Mouse (Mus musculus): ENCODE results near the gene Stard8. TPM values are rescaled to one million over a fixed set of nuclear protein-coding genes. Genes with fewer than 3 reads are reported as not detected.

The Stard8 gene
- polyA plus RNA-seq, 1 experiment from 2014 or later: 7.5 TPM

GRCm38 (mm10) chrX:99054512-99054911 is 51.5 kb downstream of the Stard8 start:
- Histone ChIP-seq H3K27me3 (replicated peaks; ENCODE audit: control insufficient read depth, insufficient read depth, low read length) (0 out of 2 replicates have a peak, but pooled peaks cover 6% of the 10 kb centered on the region), H3K36me3 (ENCODE audit: control insufficient read depth, insufficient read depth, low read length) (no peaks in the 10 kb centered on the region), H3K4me1 (ENCODE audit: control insufficient read depth, insufficient read depth, low read length) (no peaks in the 10 kb centered on the region), H3K4me2 (ENCODE audit: low read depth, low read length) (no peak overlapping the region), H3K9me3 (ENCODE audit: control insufficient read depth, low read length) (no peaks in the 10 kb centered on the region), H3K4me3 (ENCODE audit: low read length) (no peak overlapping the region), H3K9ac (ENCODE audit: low read depth, low read length) (no peak overlapping the region), H3K27ac (ENCODE audit: low read length) (no peak overlapping the region)
- WGBS: 71% methylated on average over 7 of the region's 7 CpGs
- ATAC-seq: no peak

GRCm38 (mm10) chrX:99057772-99058440 is 54.9 kb downstream of the Stard8 start:
- Histone ChIP-seq H3K27me3 (replicated peaks; ENCODE audit: control insufficient read depth, insufficient read depth, low read length) (0 out of 2 replicates have a peak, but pooled peaks cover 10% of the 10 kb centered on the region), H3K4me2 (ENCODE audit: low read depth, low read length) (no peak overlapping the region), H3K36me3 (ENCODE audit: control insufficient read depth, insufficient read depth, low read length) (no peaks in the 10 kb centered on the region), H3K4me1 (ENCODE audit: control insufficient read depth, insufficient read depth, low read length) (no peaks in the 10 kb centered on the region), H3K27ac (ENCODE audit: low read length) (no peak overlapping the region), H3K4me3 (ENCODE audit: low read length) (no peak overlapping the region), H3K9me3 (ENCODE audit: control insufficient read depth, low read length) (no peaks in the 10 kb centered on the region), H3K9ac (ENCODE audit: low read depth, low read length) (no peak overlapping the region)
- 0 out of 2 replicates have a peak, but pooled peaks have one; percentile 40 for ATAC-seq
- WGBS: 61% methylated on average over 6 of the region's 6 CpGs

GRCm38 (mm10) chrX:99059119-99059518 is 56.1 kb downstream of the Stard8 start:
- no peaks in the 10 kb centered on the region for H3K4me1 ChIP-seq (ENCODE audit: control insufficient read depth, insufficient read depth, low read length)
- no peak overlapping the region for H3K4me2 ChIP-seq (ENCODE audit: low read depth, low read length)
- no peak overlapping the region for H3K27ac ChIP-seq (ENCODE audit: low read length)
- H3K36me3 ChIP-seq (ENCODE audit: control insufficient read depth, insufficient read depth, low read length): no peaks in the 10 kb centered on the region
- no peak for ATAC-seq
- 33% methylated on average over 4 of the region's 4 CpGs for WGBS
- no peak overlapping the region for H3K9ac ChIP-seq (ENCODE audit: low read depth, low read length)
- 0 out of 2 replicates have a peak, but pooled peaks cover 10% of the 10 kb centered on the region for H3K27me3 ChIP-seq (replicated peaks; ENCODE audit: control insufficient read depth, insufficient read depth, low read length)
- H3K4me3 ChIP-seq (ENCODE audit: low read length): no peak overlapping the region
- no peaks in the 10 kb centered on the region for H3K9me3 ChIP-seq (ENCODE audit: control insufficient read depth, low read length)

- WGBS: 89% methylated on average over 9 of the region's 9 CpGs
These were observed 62.5 kb downstream of the Stard8 start for GRCm38 (mm10) chrX:99065582-99065981.

GRCm38 (mm10) chrX:99066550-99066949 is 63.5 kb downstream of the Stard8 start:
- H3K27ac ChIP-seq (ENCODE audit: low read length): no peak overlapping the region
- 84% methylated on average over 9 of the region's 9 CpGs for WGBS
- no peaks in the 10 kb centered on the region for H3K4me1 ChIP-seq (ENCODE audit: control insufficient read depth, insufficient read depth, low read length)
- no peaks in the 10 kb centered on the region for H3K36me3 ChIP-seq (ENCODE audit: control insufficient read depth, insufficient read depth, low read length)
- no peak overlapping the region for H3K9ac ChIP-seq (ENCODE audit: low read depth, low read length)
- ATAC-seq: no peak
- no peak overlapping the region for H3K4me2 ChIP-seq (ENCODE audit: low read depth, low read length)
- no peaks in the 10 kb centered on the region for H3K27me3 ChIP-seq (replicated peaks; ENCODE audit: control insufficient read depth, insufficient read depth, low read length)
- H3K9me3 ChIP-seq (ENCODE audit: control insufficient read depth, low read length): no peaks in the 10 kb centered on the region
- no peak overlapping the region for H3K4me3 ChIP-seq (ENCODE audit: low read length)

More at GRCm38 (mm10) chrX:99065582-99065981, 62.5 kb downstream of the Stard8 start:
- no peak overlapping the region for H3K27ac ChIP-seq (ENCODE audit: low read length)
- H3K27me3 ChIP-seq (replicated peaks; ENCODE audit: control insufficient read depth, insufficient read depth, low read length): 0 out of 2 replicates have a peak, but pooled peaks cover 1% of the 10 kb centered on the region
- no peaks in the 10 kb centered on the region for H3K36me3 ChIP-seq (ENCODE audit: control insufficient read depth, insufficient read depth, low read length)
- no peak overlapping the region for H3K9ac ChIP-seq (ENCODE audit: low read depth, low read length)
- no peaks in the 10 kb centered on the region for H3K9me3 ChIP-seq (ENCODE audit: control insufficient read depth, low read length)
- no peaks in the 10 kb centered on the region for H3K4me1 ChIP-seq (ENCODE audit: control insufficient read depth, insufficient read depth, low read length)
- no peak overlapping the region for H3K4me3 ChIP-seq (ENCODE audit: low read length)
- H3K4me2 ChIP-seq (ENCODE audit: low read depth, low read length): no peak overlapping the region
- no peak for ATAC-seq

- no peaks in the 10 kb centered on the region for H3K4me1 ChIP-seq (ENCODE audit: control insufficient read depth, insufficient read depth, low read length)
- H3K27ac ChIP-seq (ENCODE audit: low read length): no peak overlapping the region
- no peaks in the 10 kb centered on the region for H3K27me3 ChIP-seq (replicated peaks; ENCODE audit: control insufficient read depth, insufficient read depth, low read length)
- ATAC-seq: no peak
- H3K9ac ChIP-seq (ENCODE audit: low read depth, low read length): no peak overlapping the region
- H3K36me3 ChIP-seq (ENCODE audit: control insufficient read depth, insufficient read depth, low read length): no peaks in the 10 kb centered on the region
- WGBS: 75% methylated on average over 7 of the region's 7 CpGs
- no peak overlapping the region for H3K4me3 ChIP-seq (ENCODE audit: low read length)
- H3K9me3 ChIP-seq (ENCODE audit: control insufficient read depth, low read length): no peaks in the 10 kb centered on the region
- no peak overlapping the region for H3K4me2 ChIP-seq (ENCODE audit: low read depth, low read length)
These were observed 64.2 kb downstream of the Stard8 start for GRCm38 (mm10) chrX:99067232-99067631.

GRCm38 (mm10) chrX:99067671-99068151 is 64.7 kb downstream of the Stard8 start:
- Histone ChIP-seq H3K36me3 (ENCODE audit: control insufficient read depth, insufficient read depth, low read length) (no peaks in the 10 kb centered on the region), H3K4me3 (ENCODE audit: low read length) (no peak overlapping the region), H3K4me2 (ENCODE audit: low read depth, low read length) (no peak overlapping the region), H3K27me3 (replicated peaks; ENCODE audit: control insufficient read depth, insufficient read depth, low read length) (no peaks in the 10 kb centered on the region), H3K9ac (ENCODE audit: low read depth, low read length) (no peak overlapping the region), H3K9me3 (ENCODE audit: control insufficient read depth, low read length) (no peaks in the 10 kb centered on the region), H3K27ac (ENCODE audit: low read length) (no peak overlapping the region), H3K4me1 (ENCODE audit: control insufficient read depth, insufficient read depth, low read length) (no peaks in the 10 kb centered on the region)
- 68% methylated on average over 8 of the region's 9 CpGs for WGBS
- ATAC-seq: no peak

GRCm38 (mm10) chrX:99071188-99071587 is 68.1 kb downstream of the Stard8 start:
- Histone ChIP-seq H3K27ac (ENCODE audit: low read length) (no peak overlapping the region), H3K4me2 (ENCODE audit: low read depth, low read length) (no peak overlapping the region), H3K27me3 (replicated peaks; ENCODE audit: control insufficient read depth, insufficient read depth, low read length) (no peaks in the 10 kb centered on the region), H3K9ac (ENCODE audit: low read depth, low read length) (no peak overlapping the region), H3K36me3 (ENCODE audit: control insufficient read depth, insufficient read depth, low read length) (no peaks in the 10 kb centered on the region), H3K4me3 (ENCODE audit: low read length) (no peak overlapping the region), H3K4me1 (ENCODE audit: control insufficient read depth, insufficient read depth, low read length) (no peaks in the 10 kb centered on the region), H3K9me3 (ENCODE audit: control insufficient read depth, low read length) (no peaks in the 10 kb centered on the region)
- 89% methylated on average over 7 of the region's 7 CpGs for WGBS
- no peak for ATAC-seq

- WGBS: 96% methylated on average over 13 of the region's 13 CpGs
- Histone ChIP-seq H3K36me3 (ENCODE audit: control insufficient read depth, insufficient read depth, low read length) (no peaks in the 10 kb centered on the region), H3K4me3 (ENCODE audit: low read length) (no peak overlapping the region), H3K27ac (ENCODE audit: low read length) (no peak overlapping the region), H3K4me2 (ENCODE audit: low read depth, low read length) (no peak overlapping the region), H3K27me3 (replicated peaks; ENCODE audit: control insufficient read depth, insufficient read depth, low read length) (no peaks in the 10 kb centered on the region), H3K9ac (ENCODE audit: low read depth, low read length) (no peak overlapping the region), H3K4me1 (ENCODE audit: control insufficient read depth, insufficient read depth, low read length) (no peaks in the 10 kb centered on the region), H3K9me3 (ENCODE audit: control insufficient read depth, low read length) (no peaks in the 10 kb centered on the region)
- ATAC-seq: no peak
These were observed 69.5 kb downstream of the Stard8 start for GRCm38 (mm10) chrX:99072596-99072995.

All from intestine, embryonic 16.5 days (tissue).